Mouse (Mus musculus): Measurements from ENCODE around the gene Slc12a3.

GRCm38 (mm10) chr8:94292626-94293025 is 36.4 kb upstream of the Slc12a3 start:
- TF ChIP-seq CTCF (IDR thresholded peaks at IDR 0.05) (no peak), POLR2A (IDR thresholded peaks at IDR 0.05; ENCODE audit: insufficient read depth, low read depth, low read length) (no peak), EP300 (IDR thresholded peaks at IDR 0.05; ENCODE audit: insufficient read depth, low read depth, low read length) (no peak)
